Mouse (Mus musculus): ENCODE data around the gene Gm20696.

- TF ChIP-seq EP300 (optimal IDR thresholded peaks at IDR 0.05) (no peak), CTCF (IDR thresholded peaks at IDR 0.05; ENCODE audit: low read depth) (no peak)
Measured at GRCm38 (mm10) chr6:99644386-99644785, 22.2 kb downstream of the Gm20696 start.
